Mouse (Mus musculus) granulocyte monocyte progenitor cell, adult 5-6 weeks (primary cell): ENCODE data around the gene Ccdc125. TPM values are rescaled to one million over a fixed set of nuclear protein-coding genes. Genes with fewer than 3 reads are reported as not detected.
"Not testable (repeated sequence)": the region's sequence is repeated elsewhere in the genome, so short reads cannot be mapped to it uniquely, and the experiment has no call there.

Experiments
- ATAC-seq: replicated peaks from 2 replicates; pipeline ENCODE4 v1.8.0; 2016; ENCODE audit warnings: mild to moderate bottlenecking, moderate TSS enrichment, inconsistent platforms; ENCODE audit not compliant: poor library complexity, severe bottlenecking
- total RNA-seq, 2 experiments: library from RNA; stranded (forward) in 1 of 2; stranded (reverse) in 1 of 2; fragments of 200-712, 200-1000 nt in 1 of 2; fragments of >200 nt in 1 of 2; fragmentation: Nextera tagmentation in 1 of 2; gene quantifications; 2 replicates each; pipeline ENCODE4 v1.2.3; 2014 to 2017

Ccdc125 gene
- total RNA-seq, 2 experiments from 2014 or later, result 37.4 to 50.8 TPM

- no peak for ATAC-seq
These were observed 36.7 kb downstream of the Ccdc125 start for GRCm38 (mm10) chr13:100706206-100706605.

DNA sequence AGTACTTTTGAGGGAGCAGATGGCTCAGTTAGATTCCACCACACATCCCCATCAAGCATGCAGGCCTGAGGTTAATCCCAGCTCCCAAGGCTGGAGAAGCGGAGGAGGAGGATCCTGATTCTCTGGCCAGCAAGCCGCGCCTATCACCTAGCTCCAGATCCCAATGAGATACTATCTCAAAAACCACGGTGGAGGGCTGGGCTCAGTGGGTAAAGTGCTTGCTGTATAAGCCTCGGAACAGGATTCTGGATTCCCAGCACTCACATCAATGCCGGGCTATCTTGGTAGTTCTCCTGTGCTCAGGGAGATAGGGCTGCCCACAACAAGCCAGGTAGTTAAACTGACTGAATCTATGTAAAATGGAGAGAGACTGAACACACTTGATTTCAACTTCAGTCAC lies 46.0 kb downstream of the Ccdc125 start:
- ATAC-seq, result no peak

DNA sequence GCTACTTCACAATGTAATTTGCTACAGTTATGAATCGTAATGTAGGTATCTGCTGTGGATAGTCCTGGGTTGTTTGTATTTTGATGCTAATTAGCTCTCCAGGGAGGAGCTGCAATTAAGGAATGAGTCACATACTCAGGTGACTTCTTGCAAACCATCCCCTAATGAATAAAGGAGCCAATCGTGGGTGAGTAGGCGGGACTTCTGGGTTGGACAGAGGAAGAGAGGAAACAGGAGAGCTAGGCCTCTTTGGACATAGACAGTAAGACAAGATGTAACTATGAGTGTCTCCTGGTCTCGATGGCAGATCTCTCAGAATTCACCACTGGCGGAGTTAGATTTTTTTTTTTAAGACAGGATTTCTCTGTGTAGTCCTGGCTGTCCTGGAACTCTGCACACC lies 52.1 kb downstream of the Ccdc125 start:
- no peak for ATAC-seq

DNA sequence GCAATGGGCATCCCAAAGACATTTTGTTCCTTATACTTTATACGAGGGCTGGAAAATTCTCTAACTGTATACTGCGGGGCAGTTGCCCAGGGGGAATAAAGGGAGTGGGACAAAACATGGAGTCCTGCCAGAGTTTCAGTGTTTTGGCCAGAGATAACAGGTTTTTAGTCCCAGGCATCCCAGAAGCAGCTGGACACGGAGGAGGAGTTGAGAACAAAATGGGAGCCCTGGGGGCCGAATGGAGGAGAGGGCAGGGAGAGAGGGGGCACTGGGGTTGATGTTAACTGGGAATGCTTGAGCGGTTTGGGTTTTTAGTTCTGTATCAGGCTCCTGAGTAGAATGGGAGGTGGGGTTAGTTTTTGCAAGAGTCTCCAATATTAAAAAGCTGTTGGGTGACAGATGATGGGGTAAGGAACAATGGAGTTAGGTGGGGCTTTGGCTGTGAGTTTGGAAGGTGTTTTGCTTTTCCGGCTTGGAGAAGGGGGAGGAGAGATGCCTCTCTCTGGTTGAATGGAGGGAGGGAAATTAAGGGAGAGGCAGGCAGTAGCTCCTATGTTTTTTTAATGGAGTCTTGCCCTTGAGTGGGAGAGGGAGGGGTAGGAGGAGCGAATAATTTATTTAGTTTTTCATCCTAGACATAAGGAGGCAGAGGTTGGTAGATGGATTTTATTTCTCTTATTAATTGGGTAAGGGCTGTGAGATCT lies 54.7 kb downstream of the Ccdc125 start:
- no peak for ATAC-seq

DNA sequence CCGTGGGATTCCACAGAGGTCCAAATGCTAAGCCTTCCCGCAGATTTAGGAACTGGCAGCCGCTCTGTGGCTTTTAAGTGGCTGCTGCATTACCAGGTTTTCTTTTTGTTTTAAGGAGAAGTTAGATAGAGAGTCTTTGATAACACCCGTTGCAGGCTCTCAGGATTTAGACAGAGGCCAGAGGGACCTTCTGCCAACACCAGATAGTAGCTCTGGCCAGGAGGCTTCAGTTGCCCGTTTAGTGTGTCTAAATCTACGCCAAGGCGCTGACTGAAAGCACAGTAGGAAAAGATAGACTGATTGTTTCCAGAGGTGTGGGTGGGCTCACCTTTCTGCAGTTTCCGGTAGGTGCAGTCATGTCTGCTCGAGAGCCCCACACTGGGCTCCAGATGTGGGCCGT lies 55.7 kb downstream of the Ccdc125 start:
- ATAC-seq, result no peak

- ATAC-seq, result no peak
These were observed 58.6 kb downstream of the Ccdc125 start for GRCm38 (mm10) chr13:100728086-100728485.

DNA sequence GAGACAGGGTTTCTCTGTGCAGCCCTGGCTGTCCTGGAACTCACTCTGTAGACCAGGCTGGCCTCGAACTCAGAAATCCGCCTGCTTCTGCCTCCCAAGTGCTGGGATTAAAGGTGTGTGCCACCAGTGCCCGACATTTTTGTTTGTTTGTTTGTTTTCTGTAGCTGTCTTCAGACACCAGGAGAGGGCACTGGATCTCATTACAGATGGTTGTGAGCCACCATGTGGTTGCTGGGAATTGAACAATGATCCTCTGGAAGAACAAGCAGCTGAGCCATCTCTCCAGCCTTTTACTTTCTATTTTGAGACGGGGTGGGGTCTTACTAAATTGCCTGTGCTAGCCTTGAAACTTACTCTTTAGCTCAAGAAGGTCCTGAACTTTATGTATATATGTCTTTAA lies 59.0 kb downstream of the Ccdc125 start:
- not testable (repeated sequence) for ATAC-seq

DNA sequence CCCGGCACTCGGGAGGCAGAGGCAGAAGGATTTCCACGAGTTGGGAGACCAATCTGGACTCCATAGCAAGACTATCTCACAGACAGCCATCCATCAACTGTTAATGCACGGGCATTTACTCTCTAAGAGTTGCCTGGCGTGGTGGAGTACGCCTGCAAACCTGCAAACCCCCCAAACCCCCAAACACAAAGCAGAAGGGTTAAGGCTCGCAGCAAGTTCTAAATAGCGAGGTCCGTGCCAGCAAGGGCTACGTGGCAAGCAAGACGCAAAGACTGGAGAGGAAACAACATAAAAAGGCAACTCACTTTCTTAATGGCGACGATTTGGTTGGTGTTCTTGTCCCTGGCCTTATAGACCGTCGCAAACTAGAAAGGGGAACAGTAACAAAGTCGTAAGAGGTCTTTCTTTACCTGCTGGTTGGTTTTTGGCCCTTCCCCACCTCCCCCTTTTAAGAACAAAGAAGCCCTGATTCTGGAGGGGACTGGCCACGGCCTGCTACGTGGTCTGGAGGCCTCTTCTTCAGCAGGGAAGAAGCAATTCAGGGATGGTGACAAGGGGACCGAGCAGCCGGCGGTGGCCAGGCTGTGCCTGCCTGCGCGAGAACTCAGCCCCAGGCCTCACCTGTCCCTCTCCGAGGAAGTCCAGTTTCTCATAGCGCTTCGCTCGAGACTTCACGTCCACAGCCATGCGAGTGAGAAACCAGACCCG lies 60.8 kb downstream of the Ccdc125 start:
- peak; percentile 60 for ATAC-seq

DNA sequence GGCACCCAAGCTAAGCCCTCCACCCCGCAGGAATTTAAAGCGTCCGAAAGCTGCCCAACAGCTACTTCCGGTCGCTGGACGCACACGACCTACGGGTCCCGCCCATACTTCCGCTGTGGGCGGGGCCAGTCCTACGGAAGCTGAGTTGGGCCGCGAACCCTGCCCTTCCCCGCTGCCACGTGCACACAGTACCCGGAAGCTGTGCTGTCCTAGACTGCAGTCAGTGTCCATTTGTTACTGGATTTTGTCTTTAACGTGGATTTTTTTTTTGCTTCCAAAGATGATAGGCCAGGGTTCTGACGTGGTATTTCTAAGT lies 61.3 kb downstream of the Ccdc125 start, which contains the start of gene Cdk7:
Cdk7 (minus strand) TSS at position 79 of the 316 bp plus-strand sequence.
- ATAC-seq, result peak; percentile 99

- ATAC-seq, result not testable (repeated sequence)
These were observed 62.0 kb downstream of the Ccdc125 start for GRCm38 (mm10) chr13:100731462-100732046.

DNA sequence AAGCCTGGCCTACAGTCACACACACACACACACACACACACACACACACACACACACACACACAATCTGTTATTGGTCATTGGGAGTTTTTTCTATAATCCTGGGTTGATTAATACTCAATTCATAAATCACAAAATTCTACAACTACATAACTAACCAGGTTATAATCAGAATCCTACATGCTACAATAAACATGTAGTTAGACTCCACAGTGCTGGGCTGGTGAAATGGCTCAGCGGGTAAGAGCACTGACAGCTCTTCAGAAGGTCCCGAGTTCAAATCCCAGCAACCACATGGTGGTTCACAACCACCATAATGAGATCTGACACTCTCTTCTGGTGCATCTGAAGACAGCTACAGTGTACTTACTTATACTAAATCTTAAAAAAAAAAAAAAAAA lies 63.2 kb downstream of the Ccdc125 start:
- ATAC-seq, result no peak

- no peak for ATAC-seq
These were observed 73.3 kb downstream of the Ccdc125 start for GRCm38 (mm10) chr13:100742831-100743230.

DNA sequence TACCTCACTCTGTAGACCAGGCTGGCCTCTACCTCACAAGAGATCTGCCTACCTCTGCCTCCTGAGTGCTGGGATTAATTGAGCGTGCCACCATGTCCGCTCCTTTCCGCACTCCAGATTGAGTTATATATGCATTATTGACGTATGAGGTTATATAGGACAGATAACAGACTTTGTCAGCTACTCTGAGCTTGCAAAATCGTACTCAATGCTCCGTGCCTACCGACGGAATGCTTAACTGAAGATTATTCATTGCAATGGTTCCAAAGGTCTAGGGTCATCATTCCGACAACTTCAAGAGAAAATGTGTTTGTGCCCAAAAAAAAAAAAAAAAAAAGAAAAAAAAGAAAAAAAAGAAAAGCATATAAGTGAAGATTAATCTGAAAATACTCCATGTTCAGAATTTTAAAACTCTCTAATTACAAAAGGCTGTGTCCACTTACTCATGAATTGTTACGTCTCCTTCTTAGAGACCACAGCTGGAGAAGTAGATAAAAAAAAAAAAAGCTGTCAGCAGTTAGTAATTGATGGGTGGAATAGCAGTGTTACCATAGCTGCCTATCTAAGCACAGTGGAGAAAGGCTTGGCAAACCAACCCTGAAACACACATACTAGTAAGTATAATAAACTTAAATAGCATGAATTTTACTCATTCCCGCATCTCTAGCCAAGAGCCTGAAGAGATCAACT lies 74.0 kb downstream of the Ccdc125 start:
- peak; percentile 16 for ATAC-seq

GRCm38 (mm10) chr13:100744036-100744744 lies 74.7 kb downstream of the Ccdc125 start, which contains the start of gene Mrps36:
Mrps36 (minus strand) TSS chr13:100744659.
- ATAC-seq, result peak; percentile 94

DNA sequence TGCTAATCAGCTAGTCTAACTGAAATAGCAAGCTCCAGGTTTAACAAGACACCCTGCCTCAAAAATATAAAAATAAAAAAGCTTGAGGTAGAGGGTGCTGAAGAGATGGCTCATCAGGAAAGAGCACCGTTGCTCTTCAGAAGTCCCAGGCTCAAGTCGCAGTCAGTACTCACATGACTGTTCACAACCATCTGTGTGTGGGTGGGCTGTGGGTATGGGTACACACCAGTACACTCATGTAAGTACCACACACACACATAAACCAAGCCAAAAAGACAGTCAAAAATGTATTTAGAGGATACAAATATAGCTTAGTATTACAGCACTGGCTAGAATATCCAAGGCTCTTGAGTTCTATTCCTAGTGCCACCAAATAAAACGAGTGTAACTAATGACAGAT lies 76.6 kb downstream of the Ccdc125 start:
- no peak for ATAC-seq

Other genes with a start within 250 kb of the Ccdc125 start
- gene Naip1, start 216.8 kb upstream of the Ccdc125 start, total RNA-seq (2014; fragmentation: Nextera tagmentation), result not detected in 2 replicates
- gene Naip1, start 216.8 kb upstream of the Ccdc125 start, total RNA-seq (2017), result not detected in 2 replicates
- gene Gtf2h2, start 177.1 kb upstream of the Ccdc125 start, total RNA-seq (2014; fragmentation: Nextera tagmentation), result 59.2 and 73.9 TPM in 2 replicates
- 75.1 and 79.2 TPM in 2 replicates for gene Gtf2h2, start 177.1 kb upstream of the Ccdc125 start, total RNA-seq (2017)
- gene Ocln, start 117.0 kb upstream of the Ccdc125 start, total RNA-seq (2014; fragmentation: Nextera tagmentation), result not detected in 2 replicates
- gene Ocln, start 117.0 kb upstream of the Ccdc125 start, total RNA-seq (2017), result not detected in 2 replicates
- gene Marveld2, start 52.7 kb upstream of the Ccdc125 start, total RNA-seq (2014; fragmentation: Nextera tagmentation), result not detected in 2 replicates
- gene Marveld2, start 52.7 kb upstream of the Ccdc125 start, total RNA-seq (2017), result 0.52 and 0.78 TPM in 2 replicates
- 246 and 279 TPM in 2 replicates for gene Ak6, start 18.7 kb upstream of the Ccdc125 start, total RNA-seq (2014; fragmentation: Nextera tagmentation)
- 261 and 347 TPM in 2 replicates for gene Ak6, start 18.7 kb upstream of the Ccdc125 start, total RNA-seq (2017)
- 20.1 and 21.6 TPM in 2 replicates for gene Rad17, start 18.7 kb upstream of the Ccdc125 start, total RNA-seq (2014; fragmentation: Nextera tagmentation)
- gene Rad17, start 18.7 kb upstream of the Ccdc125 start, total RNA-seq (2017), result 34.0 and 48.8 TPM in 2 replicates
- 26.5 and 41.9 TPM in 2 replicates for gene Taf9, start 18.1 kb upstream of the Ccdc125 start, total RNA-seq (2014; fragmentation: Nextera tagmentation)
- 38.9 and 58.9 TPM in 2 replicates for gene Taf9, start 18.1 kb upstream of the Ccdc125 start, total RNA-seq (2017)
- gene Cdk7, start 61.2 kb downstream of the Ccdc125 start, total RNA-seq (2014; fragmentation: Nextera tagmentation), result 37.8 and 52.0 TPM in 2 replicates
- 43.3 and 54.5 TPM in 2 replicates for gene Cdk7, start 61.2 kb downstream of the Ccdc125 start, total RNA-seq (2017)
- gene Mrps36, start 74.9 kb downstream of the Ccdc125 start, total RNA-seq (2014; fragmentation: Nextera tagmentation), result 73.2 and 108 TPM in 2 replicates
- gene Mrps36, start 74.9 kb downstream of the Ccdc125 start, total RNA-seq (2017), result 71.7 and 102 TPM in 2 replicates
- 37.1 and 51.9 TPM in 2 replicates for gene Cenph, start 106.2 kb downstream of the Ccdc125 start, total RNA-seq (2014; fragmentation: Nextera tagmentation)
- gene Cenph, start 106.2 kb downstream of the Ccdc125 start, total RNA-seq (2017), result 56.6 and 69.5 TPM in 2 replicates
- gene Ccnb1, start 116.9 kb downstream of the Ccdc125 start, total RNA-seq (2014; fragmentation: Nextera tagmentation), result 26.8 and 43.5 TPM in 2 replicates
- gene Ccnb1, start 116.9 kb downstream of the Ccdc125 start, total RNA-seq (2017), result 231 and 274 TPM in 2 replicates
- 97.0 and 97.9 TPM in 2 replicates for gene Slc30a5, start 163.7 kb downstream of the Ccdc125 start, total RNA-seq (2014; fragmentation: Nextera tagmentation)
- 96.8 and 111 TPM in 2 replicates for gene Slc30a5, start 163.7 kb downstream of the Ccdc125 start, total RNA-seq (2017)